Mouse (Mus musculus) liver, embryonic 14.5 days (tissue): ENCODE measurements at regions not wholly inside any gene's neighbourhood (a gene's known extent, or its start where the extent isn't known, plus 50 kb on each side); places are given as distances from the start of the nearest gene placed in this dataset.

Experiments
- CTCF ChIP-seq: IDR thresholded peaks from 2 replicates; pipeline ENCODE4 v1.5.1; 2016; ENCODE audit warnings: antibody characterized with exemption, low read depth, control low read depth
- EP300 ChIP-seq: IDR thresholded peaks from 2 replicates; pipeline ENCODE4 v1.6.1; 2016; ENCODE audit warnings: antibody characterized with exemption, low read depth

DNA sequence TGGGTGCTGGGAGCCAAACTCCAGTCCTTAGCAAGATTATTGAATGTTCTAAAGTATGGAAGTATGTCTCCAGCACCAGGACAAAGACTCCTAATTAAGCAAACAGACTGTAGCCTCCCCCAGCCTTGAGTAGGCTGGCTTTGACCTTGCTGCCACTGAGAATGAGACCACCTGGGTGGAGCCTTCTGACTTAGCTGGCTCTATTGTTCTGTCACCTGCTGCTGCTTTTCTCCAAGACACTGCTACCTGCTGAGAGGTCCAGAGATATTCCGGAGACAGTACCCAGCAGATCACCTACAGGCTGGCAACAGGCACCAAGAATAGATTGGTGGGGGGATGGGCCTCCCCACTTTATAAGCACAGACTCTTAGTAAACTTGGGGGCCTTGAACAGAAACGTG, 247.5 kb upstream of the Pabpc6 start:
- TF ChIP-seq CTCF (no peak), EP300 (no peak)
